Mouse (Mus musculus) liver, embryonic 13.5 days (tissue): ENCODE measurements around the gene Trappc6b. TPM values are rescaled to one million over a fixed set of nuclear protein-coding genes. Genes with fewer than 3 reads are reported as not detected.
"Not testable (repeated sequence)": the region's sequence is repeated elsewhere in the genome, so short reads cannot be mapped to it uniquely, and the experiment has no call there.

ENCODE experiments used
- ATAC-seq: fragments of 200-750 bp; cut with Nextera tagmentation; 2 replicates; pipeline ENCODE4 v1.8.0; 2017; ENCODE audit warnings: low read depth, mild to moderate bottlenecking, moderate number of reproducible peaks, moderate library complexity
- DNase-seq: peaks from one replicate; pipeline ENCODE4 v3.0.0; 2022
- H3K27ac ChIP-seq: fragments of 300-500 bp; sonication (generic); 2 replicates; pipeline ENCODE4 v1.5.1; 2015; ENCODE audit warnings: moderate library complexity, mild to moderate bottlenecking, inconsistent platforms
- H3K27me3 ChIP-seq: fragments of 300-500 bp; sonication (generic); 2 replicates; pipeline ENCODE4 v1.6.1; 2015; ENCODE audit warnings: mild to moderate bottlenecking, inconsistent platforms
- H3K36me3 ChIP-seq: fragments of 300-500 bp; sonication (generic); 2 replicates; pipeline ENCODE4 v1.6.1; 2015; ENCODE audit warnings: mild to moderate bottlenecking, inconsistent platforms
- H3K4me1 ChIP-seq: fragments of 300-500 bp; sonication (generic); replicated peaks from 2 replicates; pipeline ENCODE4 v1.6.1; 2015; ENCODE audit warnings: inconsistent platforms
- H3K4me2 ChIP-seq: fragments of 300-500 bp; sonication (generic); 2 replicates; pipeline ENCODE4 v1.6.1; 2015; ENCODE audit warnings: inconsistent platforms, mild to moderate bottlenecking, moderate library complexity
- H3K4me3 ChIP-seq: fragments of 300-500 bp; sonication (generic); replicated peaks from 2 replicates; pipeline ENCODE4 v1.5.1; 2015; ENCODE audit warnings: mild to moderate bottlenecking, inconsistent platforms
- H3K9ac ChIP-seq: fragments of 300-500 bp; sonication (generic); 2 replicates; pipeline ENCODE4 v1.6.1; 2015; ENCODE audit warnings: mild to moderate bottlenecking, inconsistent platforms
- H3K9me3 ChIP-seq: fragments of 300-500 bp; sonication (generic); replicated peaks from 2 replicates; pipeline ENCODE4 v1.6.1; 2016; ENCODE audit warnings: inconsistent platforms
- WGBS: fragments of 180-500 bp; shearing (Covaris S2); methylation state at CpG from one replicate; pipeline ENCODE4 v1.1.7; 2015; ENCODE audit not compliant: insufficient replicate concordance; 5-methylcytosine and 5-hydroxymethylcytosine counted together
- polyA plus RNA-seq: library from polyadenylated mRNA; unstranded; fragments of >200 nt; fragmentation: Nextera tagmentation; extraction: Ambion mirVana; gene quantifications from 2 replicates; pipeline ENCODE4 v1.2.1, GENCODE M21; 2015

Gene Trappc6b
- polyA plus RNA-seq, 1 experiment from 2014 or later: 52.2 TPM

DNA sequence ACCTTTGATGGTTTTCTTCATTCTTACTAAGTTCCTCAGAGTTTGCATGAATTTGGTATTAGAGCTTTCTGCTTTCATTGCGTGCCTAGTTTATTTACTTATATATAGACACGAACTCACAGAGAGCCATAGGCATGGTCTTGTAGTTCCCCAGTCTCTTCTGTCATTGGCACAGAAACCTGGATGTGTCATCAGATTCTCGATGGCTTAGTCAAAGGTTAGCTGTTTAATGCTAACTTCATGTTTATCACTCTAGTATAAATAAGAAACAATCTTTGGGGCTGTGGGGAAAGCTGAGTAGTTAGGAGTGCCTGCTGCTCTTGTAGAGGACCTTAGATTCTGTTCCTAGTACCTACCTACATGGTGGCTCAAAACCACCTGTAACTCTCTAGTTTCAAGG is 15.7 kb upstream of the Trappc6b start:
- H3K4me1 ChIP-seq: no peaks in the 10 kb centered on the region
- peaks cover 19% of the 10 kb centered on the region for H3K36me3 ChIP-seq
- no peak overlapping the region for H3K9ac ChIP-seq
- no peaks in the 10 kb centered on the region for H3K27me3 ChIP-seq
- no peak overlapping the region for H3K27ac ChIP-seq
- ATAC-seq (no peak), DNase-seq (no peak)
- no peak overlapping the region for H3K4me2 ChIP-seq
- no peak overlapping the region for H3K4me3 ChIP-seq
- no peaks in the 10 kb centered on the region for H3K9me3 ChIP-seq
- WGBS: 76% methylated on average over 3 of the region's 3 CpGs

DNA sequence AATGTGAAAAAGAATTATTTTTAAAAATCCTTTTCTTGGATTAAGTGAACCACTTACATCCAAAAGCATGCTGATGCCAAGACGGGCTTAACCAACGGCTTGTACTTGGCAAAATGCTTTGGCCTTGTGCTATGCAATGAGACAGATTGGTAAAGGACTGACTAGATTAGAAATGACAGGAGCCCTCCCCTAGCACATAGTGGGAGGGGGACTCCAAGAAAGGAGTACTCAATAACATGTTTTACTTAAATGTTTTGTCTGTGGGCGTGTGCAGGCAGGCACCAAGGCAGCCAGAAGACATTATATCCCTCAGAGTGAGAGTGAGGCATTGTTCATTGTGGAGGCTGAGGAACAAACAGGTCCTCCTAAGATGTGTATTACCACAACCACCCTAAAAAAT is 12.8 kb upstream of the Trappc6b start:
- no peak overlapping the region for H3K27ac ChIP-seq
- ATAC-seq (no peak), DNase-seq (no peak)
- H3K4me2 ChIP-seq: no peak overlapping the region
- no peaks in the 10 kb centered on the region for H3K9me3 ChIP-seq
- H3K36me3 ChIP-seq: peaks cover 47% of the 10 kb centered on the region
- no peaks in the 10 kb centered on the region for H3K27me3 ChIP-seq
- H3K4me1 ChIP-seq: no peaks in the 10 kb centered on the region
- H3K4me3 ChIP-seq: no peak overlapping the region
- 77% methylated on average over 3 of the region's 3 CpGs for WGBS
- H3K9ac ChIP-seq: no peak overlapping the region

GRCm38 (mm10) chr12:59072286-59072685 is 11.0 kb upstream of the Trappc6b start:
- Histone ChIP-seq H3K27me3 (no peaks in the 10 kb centered on the region), H3K4me1 (peaks cover 13% of the 10 kb centered on the region), H3K4me3 (no peak overlapping the region), H3K36me3 (peaks cover 58% of the 10 kb centered on the region), H3K4me2 (no peak overlapping the region), H3K27ac (no peak overlapping the region), H3K9ac (no peak overlapping the region), H3K9me3 (no peaks in the 10 kb centered on the region)
- DNase-seq (no peak), ATAC-seq (no peak)
- WGBS: 88% methylated on average over 11 of the region's 11 CpGs

GRCm38 (mm10) chr12:59068791-59069190 is 7.5 kb upstream of the Trappc6b start:
- ATAC-seq: no peak
- no peak for DNase-seq
- peaks cover 25% of the 10 kb centered on the region for H3K4me1 ChIP-seq

GRCm38 (mm10) chr12:59067095-59067494 is 5.8 kb upstream of the Trappc6b start:
- DNase-seq: no peak
- H3K27me3 ChIP-seq: no peaks in the 10 kb centered on the region
- H3K9me3 ChIP-seq: no peaks in the 10 kb centered on the region
- H3K9ac ChIP-seq: peak overlapping the region; percentile 99
- peaks cover 40% of the 10 kb centered on the region for H3K36me3 ChIP-seq
- H3K4me1 ChIP-seq: peaks cover 25% of the 10 kb centered on the region
- peak overlapping the region; percentile 79 for H3K4me2 ChIP-seq
- WGBS: 0% methylated on average over 41 of the region's 41 CpGs
- peak overlapping the region; percentile 89 for H3K27ac ChIP-seq
- peak overlapping the region; percentile 100 for H3K4me3 ChIP-seq
- peak; percentile 49 for ATAC-seq

More at GRCm38 (mm10) chr12:59068791-59069190, 7.5 kb upstream of the Trappc6b start:
- 0 out of 2 replicates have a peak overlapping the region, but pooled peaks have one; percentile 79 for H3K4me2 ChIP-seq
- no peaks in the 10 kb centered on the region for H3K9me3 ChIP-seq
- peak overlapping the region; percentile 100; the same call in 1 of the 2 replicates for H3K4me3 ChIP-seq
- H3K36me3 ChIP-seq: peaks cover 50% of the 10 kb centered on the region
- 92% methylated on average over 13 of the region's 13 CpGs for WGBS
- no peaks in the 10 kb centered on the region for H3K27me3 ChIP-seq
- H3K27ac ChIP-seq: no peak overlapping the region
- peak overlapping the region; percentile 99; the same call in 1 of the 2 replicates for H3K9ac ChIP-seq

- Histone ChIP-seq H3K4me3 (peak within 1 kb of the TSS; percentile 100), H3K4me2 (peak within 1 kb of the TSS; percentile 79), H3K27ac (peak within 1 kb of the TSS; percentile 89), H3K27me3 (no peaks in the 10 kb centered on the region), H3K36me3 (peaks cover 34% of the 10 kb centered on the region), H3K9me3 (no peaks in the 10 kb centered on the region), H3K4me1 (peaks cover 25% of the 10 kb centered on the region), H3K9ac (peak within 1 kb of the TSS; percentile 99)
- peak; percentile 99 for ATAC-seq
- WGBS: under 1% methylated on average over 43 of the region's 43 CpGs
- DNase-seq: peak; percentile 96
Observed at GRCm38 (mm10) chr12:59066448-59067077, 5.3 kb upstream of the Trappc6b start, which contains the start of gene Pnn. TSS of gene Pnn (plus strand) at chr12:59066884.

DNA sequence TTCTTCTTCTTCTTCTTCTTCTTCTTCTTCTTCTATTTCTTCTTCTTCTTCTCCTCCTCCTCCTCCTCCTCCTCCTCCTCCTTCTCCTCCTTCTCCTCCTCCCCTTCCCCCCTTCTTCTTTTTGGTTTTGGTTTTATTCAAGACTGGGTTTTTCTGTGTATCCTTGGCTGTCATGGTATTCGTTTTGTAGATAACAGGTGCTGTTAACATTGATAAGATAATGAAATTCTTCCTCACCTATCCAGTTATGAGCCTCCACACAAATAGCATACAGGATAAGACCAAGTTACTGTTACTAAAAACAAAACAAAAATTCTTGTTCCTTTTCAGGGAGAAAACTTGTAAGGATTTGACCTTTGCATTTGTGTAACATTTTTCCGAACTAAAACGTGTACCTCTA is 4.5 kb upstream of the Trappc6b start:
- Histone ChIP-seq H3K9ac (peak overlapping the region; percentile 70), H3K9me3 (no peaks in the 10 kb centered on the region), H3K4me2 (peak overlapping the region; percentile 74), H3K4me3 (peak overlapping the region; percentile 100), H3K4me1 (peaks cover 25% of the 10 kb centered on the region), H3K27me3 (no peaks in the 10 kb centered on the region), H3K27ac (peak overlapping the region; percentile 77), H3K36me3 (peaks cover 27% of the 10 kb centered on the region)
- no peak for ATAC-seq
- DNase-seq: no peak
- 37% methylated on average over 3 of the region's 3 CpGs for WGBS

- Histone ChIP-seq H3K4me2 (no peak overlapping the region), H3K4me3 (no peak overlapping the region), H3K9me3 (no peaks in the 10 kb centered on the region), H3K36me3 (peaks cover 18% of the 10 kb centered on the region), H3K9ac (no peak overlapping the region), H3K27me3 (no peaks in the 10 kb centered on the region), H3K4me1 (peaks cover 32% of the 10 kb centered on the region), H3K27ac (no peak overlapping the region)
- 80% methylated on average over 8 of the region's 8 CpGs for WGBS
- DNase-seq (no peak), ATAC-seq (no peak)
Observed at GRCm38 (mm10) chr12:59064837-59065236, 3.6 kb upstream of the Trappc6b start.

- 54% methylated on average over 4 of the region's 4 CpGs for WGBS
- Histone ChIP-seq H3K4me3 (peak overlapping the region; percentile 90), H3K36me3 (peaks cover 39% of the 10 kb centered on the region), H3K4me2 (peak overlapping the region; percentile 75), H3K27ac (peak overlapping the region; percentile 91), H3K4me1 (peaks cover 49% of the 10 kb centered on the region), H3K9me3 (no peaks in the 10 kb centered on the region), H3K9ac (peak overlapping the region; percentile 95), H3K27me3 (no peaks in the 10 kb centered on the region)
- ATAC-seq (no peak), DNase-seq (no peak)
Observed at GRCm38 (mm10) chr12:59060322-59060721, 950 bp downstream of the Trappc6b start.

DNA sequence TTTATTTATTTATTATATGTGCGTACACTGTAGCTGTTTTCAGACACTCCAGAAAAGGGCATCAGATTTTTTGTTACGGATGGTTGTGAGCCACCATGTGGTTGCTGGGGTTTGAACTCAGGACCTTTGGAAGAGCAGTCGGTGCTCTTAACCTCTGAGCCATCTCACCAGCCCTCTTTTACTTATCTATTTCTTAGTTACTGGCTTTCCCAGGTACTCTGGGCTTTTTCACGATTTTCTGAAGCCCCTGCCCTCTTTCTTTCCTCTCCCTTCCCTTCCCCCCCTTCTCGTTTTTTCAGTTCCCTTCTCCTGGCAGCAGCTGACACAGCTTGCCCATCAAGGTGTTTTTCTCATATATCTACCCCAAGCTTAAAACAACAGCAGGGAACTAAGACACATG is 3.0 kb downstream of the Trappc6b start:
- Histone ChIP-seq H3K36me3 (peaks cover 49% of the 10 kb centered on the region), H3K4me1 (peaks cover 67% of the 10 kb centered on the region)
- not testable (repeated sequence) for H3K27me3 ChIP-seq, H3K9me3 ChIP-seq, H3K4me2 ChIP-seq, H3K4me3 ChIP-seq, H3K9ac ChIP-seq, H3K27ac ChIP-seq, ATAC-seq, DNase-seq
- WGBS: 72% methylated on average over 5 of the region's 5 CpGs

DNA sequence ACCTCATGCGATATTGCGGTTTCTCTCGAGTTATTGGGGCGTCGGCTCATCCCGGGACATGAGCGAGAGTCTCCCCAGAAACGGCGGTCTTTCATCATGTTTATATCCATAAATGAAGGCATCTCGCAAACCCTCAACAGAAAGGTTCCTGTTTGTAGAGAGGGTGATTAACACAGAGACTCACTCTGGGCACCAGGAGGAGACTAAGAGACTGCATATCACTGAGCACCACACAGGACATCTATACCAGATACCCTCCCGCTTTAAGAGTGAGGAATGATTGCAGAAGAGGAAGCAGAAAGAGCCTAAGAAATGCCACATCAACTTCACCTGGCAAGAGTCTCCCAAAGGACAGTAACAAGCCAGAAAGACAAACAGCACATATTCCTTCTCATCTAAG is 5.0 kb downstream of the Trappc6b start:
- no peak overlapping the region for H3K4me2 ChIP-seq
- no peak overlapping the region for H3K4me3 ChIP-seq
- H3K27me3 ChIP-seq: no peaks in the 10 kb centered on the region
- H3K9ac ChIP-seq: no peak overlapping the region
- DNase-seq: no peak
- no peak for ATAC-seq
- H3K27ac ChIP-seq: no peak overlapping the region
- H3K36me3 ChIP-seq: peaks cover 59% of the 10 kb centered on the region
- WGBS: 90% methylated on average over 11 of the region's 11 CpGs
- H3K4me1 ChIP-seq: peaks cover 81% of the 10 kb centered on the region
- H3K9me3 ChIP-seq: no peaks in the 10 kb centered on the region
